Mouse (Mus musculus) thymus, postnatal 0 days (tissue): ENCODE data around the gene Nanos2. TPM values are rescaled to one million over a fixed set of nuclear protein-coding genes. Genes with fewer than 3 reads are reported as not detected.
A peak's percentile ranks its signal among the peaks of the same experiment; 100 is the strongest.

Experiments used
- DNase-seq: peaks from one replicate; pipeline ENCODE4 v3.0.0-alpha.2; 2015; ENCODE audit warnings: low spot score
- polyA plus RNA-seq: library from polyadenylated mRNA; unstranded; fragments of >200 nt; fragmentation: Nextera tagmentation; extraction: Ambion mirVana; gene quantifications from 2 replicates; pipeline ENCODE4 v1.2.1, GENCODE M21; 2015

Nanos2 gene
- not detected in 2 replicates for polyA plus RNA-seq

DNA sequence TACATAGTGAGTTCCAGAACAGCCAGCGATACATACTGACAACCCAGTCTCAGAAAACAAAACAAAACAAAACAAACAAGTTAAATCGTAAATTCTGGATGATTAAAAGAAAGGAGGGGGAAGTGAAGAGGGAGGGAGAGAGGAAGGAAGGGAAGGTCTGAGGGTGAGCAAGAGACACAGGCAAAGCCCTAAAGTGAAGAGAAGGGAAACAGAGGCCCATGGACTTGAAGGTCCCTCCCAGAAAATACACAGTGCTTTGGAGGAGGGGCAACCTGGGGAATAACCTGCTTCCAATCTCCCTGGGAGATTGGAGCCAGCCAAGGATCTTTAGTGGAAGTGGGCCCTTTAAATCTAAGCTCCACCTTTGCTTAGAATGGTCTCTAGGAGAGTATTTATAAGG, at the start of gene Nanos2:
Nanos2 (plus strand) TSS at position 301 of the 400 bp plus-strand sequence.
- no peak for DNase-seq

DNA sequence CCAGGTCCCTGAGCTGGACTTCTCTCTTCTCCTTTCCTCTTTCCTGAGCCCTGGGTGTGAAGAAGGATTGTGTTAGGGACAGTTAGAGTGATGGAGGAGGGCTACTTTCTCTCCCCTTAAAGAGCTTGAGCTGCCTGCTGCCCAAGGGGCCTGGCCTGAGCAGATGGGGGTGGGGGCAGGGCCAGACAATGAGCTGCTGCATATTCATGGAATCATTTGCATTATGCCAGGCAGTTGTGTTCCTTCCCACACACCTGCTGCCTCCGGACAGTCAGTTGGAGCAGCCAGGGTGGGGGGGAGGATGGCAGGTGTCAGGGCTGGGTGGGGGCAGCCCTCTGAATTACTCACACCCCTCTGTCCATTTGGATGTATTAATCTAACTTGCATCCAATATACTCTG, 44.8 kb upstream of the Nanos2 start:
- DNase-seq = no peak

DNA sequence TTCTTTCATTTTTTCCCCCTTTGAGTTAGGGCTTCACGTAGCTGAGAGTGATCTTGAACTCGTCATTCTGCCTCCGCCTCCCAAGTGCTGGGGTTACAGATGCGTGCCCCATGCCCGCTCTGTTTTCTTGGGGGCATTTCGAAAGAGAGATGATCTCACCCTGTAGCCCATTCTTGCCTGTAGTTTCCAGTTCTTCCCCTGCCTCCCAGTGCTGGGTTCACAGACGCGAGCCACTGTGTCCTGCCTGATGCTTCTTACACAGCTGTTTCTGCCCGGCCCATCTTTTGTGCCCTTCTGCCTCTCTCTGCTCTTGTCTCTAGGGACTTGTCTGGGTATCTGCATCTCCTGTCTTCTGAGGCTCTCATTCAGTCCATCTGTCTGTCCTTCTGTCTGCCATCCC, 44.4 kb upstream of the Nanos2 start:
- no peak for DNase-seq

DNA sequence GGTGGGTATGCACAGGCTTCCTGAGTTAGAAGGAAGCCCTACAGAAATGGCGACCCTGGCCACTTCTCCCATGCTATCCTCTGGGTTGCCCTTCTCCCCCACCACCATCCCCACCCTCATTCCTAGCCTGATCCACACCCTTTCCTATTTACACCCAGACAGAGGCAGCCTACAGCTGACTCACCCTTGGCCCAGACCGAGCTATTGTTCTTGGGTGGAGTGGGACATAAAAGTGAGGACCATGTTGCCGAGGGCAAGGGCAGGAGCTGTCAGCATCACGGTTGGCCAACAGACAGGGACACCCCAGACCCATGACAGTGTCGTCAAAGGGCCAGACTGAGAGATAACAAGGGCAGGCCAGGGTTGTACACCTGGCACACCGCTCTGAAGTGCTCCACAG, 39.0 kb upstream of the Nanos2 start:
- DNase-seq = no peak

DNA sequence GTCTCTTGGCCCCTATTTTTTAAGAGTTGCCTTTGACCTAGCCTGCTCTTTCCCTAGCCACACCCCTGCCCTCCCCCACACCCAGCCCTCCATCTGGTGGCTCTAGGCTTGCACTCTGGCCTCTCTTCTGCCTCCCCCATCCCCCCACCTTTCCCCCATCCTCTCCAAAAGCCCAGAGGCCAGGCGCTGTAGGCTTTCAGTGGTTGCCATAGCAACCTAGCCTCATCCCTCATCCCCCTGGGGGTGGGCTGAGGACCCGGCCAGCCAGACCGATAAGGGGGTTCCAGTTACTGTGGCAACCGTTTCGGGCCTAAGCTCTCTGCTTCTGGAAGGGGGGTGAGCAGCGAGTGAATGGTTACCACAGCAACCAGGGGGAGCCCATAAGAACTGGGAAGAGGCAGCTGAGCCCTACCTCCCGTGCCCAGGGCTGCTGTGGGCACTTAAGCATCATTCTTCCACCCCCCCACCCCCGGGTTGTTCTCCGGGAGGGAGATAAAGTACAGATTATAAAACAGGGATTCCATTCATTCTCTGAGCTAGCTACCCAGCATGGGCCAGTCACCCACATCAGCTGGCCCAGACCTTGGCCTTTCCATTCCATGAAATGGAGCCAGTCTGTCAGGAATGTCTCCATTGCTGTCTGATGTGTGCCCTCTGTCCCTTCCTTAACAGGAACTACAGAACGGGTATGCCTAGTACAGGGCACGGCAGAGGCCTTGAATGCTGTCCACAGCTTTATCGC, 37.2 kb upstream of the Nanos2 start:
- no peak for DNase-seq

DNA sequence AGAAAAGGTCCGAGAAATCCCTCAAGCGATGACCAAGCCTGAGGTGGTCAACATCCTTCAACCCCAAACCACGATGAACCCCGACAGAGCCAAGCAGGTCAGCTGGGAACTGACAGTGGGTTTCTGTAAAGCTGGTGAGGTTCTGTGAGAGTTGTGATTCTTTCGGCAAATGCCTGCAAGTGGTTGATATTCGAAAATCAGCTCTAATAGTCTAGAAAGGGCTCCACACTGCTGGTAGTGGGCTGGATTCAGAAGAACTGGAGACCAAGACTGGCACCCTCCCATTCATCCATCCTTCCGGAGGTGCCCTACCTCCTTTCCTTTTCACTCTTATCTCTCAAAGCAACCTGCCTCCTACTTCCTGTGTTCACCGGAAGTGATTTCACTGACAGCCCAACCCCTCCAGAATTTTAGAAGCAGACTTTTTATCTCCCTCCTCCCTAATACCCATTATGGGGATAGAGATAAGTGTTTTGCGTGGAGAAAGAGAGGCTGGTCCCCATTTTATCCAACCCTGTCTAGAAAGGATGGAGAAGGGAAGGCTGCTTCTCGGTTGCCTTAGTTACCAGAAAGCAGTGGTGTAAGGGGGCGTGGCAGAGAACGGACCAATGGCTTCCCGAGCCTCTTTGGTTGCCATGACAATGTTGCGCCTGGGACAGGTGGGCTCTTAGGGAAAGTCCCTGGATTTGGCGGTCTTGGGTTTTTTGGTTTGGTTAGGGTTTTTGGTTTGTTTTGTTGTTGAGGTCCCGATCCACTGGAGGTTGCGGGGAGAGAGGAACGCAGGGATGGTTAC, 36.5 kb upstream of the Nanos2 start:
- no peak for DNase-seq

DNA sequence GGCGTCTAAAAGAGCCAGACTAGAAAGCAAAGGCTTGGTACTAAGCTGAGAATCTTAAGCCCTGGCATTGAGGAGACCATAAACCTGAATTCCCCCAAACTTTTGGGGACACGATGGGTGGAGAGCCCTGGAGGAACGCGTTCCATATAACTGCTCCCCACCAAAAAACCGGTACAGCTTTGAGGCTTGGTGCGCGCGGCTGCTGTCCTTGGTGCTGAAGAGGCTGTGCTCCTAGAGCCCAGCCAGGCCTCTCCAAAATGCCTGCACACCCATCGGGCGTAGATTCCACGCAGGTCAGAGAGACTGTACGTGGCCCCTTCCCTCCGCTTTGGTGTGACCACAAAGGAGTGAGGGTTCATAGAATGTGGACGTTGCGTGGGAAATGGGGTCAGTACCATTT, 35.8 kb upstream of the Nanos2 start:
- DNase-seq = peak; percentile 43

DNA sequence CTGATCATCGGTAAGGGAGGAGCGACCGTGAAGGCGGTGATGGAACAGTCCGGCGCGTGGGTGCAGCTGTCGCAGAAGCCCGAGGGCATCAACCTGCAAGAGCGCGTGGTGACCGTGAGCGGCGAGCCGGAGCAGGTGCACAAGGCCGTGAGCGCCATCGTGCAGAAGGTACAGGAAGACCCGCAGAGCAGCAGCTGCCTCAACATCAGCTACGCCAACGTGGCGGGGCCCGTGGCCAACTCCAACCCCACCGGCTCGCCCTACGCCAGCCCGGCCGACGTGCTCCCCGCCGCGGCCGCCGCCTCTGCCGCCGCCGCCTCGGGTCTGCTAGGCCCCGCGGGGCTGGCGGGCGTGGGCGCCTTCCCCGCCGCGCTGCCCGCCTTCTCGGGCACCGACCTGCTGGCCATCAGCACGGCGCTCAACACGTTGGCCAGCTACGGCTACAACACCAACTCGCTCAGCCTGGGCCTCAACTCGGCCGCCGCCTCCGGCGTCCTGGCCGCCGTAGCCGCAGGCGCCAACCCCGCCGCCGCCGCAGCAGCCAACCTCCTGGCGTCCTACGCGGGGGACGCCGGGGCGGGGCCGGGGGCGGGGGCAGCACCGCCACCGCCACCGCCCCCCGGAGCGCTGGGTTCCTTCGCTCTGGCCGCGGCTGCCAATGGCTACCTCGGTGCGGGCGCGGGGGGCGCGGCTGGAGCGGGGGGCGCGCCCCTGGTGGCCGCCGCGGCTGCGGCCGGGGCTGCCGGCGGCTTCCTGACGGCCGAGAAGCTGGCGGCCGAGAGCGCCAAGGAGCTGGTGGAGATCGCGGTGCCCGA, 29.4 kb upstream of the Nanos2 start:
- DNase-seq = no peak

DNA sequence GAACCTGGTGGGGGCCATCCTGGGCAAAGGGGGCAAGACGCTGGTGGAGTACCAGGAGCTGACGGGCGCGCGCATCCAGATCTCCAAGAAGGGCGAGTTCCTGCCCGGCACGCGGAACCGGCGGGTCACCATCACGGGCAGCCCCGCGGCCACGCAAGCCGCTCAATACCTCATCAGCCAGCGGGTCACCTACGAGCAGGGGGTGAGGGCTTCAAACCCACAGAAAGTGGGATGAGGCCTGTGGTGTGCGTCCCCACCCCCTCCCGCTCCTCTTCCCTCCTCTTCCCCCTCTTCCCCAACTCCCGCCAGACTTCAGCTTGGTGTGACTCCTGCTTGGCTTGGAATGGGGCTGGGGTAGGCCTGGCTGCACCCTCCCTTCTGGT, 28.8 kb upstream of the Nanos2 start:
- DNase-seq = no peak

DNA sequence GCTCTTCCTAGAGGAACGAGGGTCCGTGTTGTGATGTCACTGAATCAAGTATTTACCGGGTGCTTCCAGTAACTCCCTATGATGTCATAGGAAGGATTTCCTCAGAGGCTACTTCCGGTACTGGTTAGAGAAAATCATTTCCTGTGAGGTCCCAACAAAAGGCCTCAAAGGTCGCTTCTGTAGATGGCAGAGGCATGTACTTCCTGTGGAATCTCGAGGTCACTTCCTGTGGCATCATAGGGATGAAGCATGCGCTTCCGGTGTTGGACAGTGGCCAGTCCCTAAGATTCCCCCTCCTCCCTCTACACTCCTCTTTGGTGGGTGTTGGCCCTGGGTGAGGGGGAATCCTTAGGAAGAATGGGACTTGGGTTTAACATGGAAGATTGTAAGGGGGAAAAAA, 27.8 kb upstream of the Nanos2 start:
- DNase-seq = no peak

DNA sequence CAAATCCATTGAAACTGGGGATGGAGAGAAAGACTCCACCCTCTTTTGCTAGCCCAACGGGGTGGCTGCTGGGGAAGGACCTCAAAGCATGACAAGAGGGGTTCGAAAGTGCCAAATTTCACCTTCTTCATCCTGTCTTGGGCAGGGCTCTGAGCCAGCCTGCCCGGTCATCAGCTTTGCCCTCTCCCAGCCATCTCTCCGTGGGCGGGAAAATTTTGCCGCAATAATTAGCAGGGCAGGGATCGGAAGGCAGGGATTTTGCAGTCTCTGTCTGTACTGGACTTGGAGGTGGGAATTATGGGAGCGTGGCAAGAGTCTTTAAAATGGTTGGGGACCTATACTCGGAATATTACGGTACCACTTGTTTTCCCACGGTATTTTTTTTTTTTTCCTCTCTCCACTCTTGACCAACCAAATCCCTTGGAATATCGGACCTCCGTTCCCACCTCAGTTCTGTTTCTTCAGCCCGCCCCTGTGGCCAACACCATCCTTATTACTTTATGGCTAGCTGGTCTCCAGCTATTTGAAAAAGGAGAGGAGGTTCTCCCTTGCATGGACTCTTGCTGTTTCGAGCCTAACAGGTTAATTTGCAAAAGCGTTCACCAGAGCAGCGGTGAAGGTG, 24.9 kb upstream of the Nanos2 start:
- DNase-seq = no peak

DNA sequence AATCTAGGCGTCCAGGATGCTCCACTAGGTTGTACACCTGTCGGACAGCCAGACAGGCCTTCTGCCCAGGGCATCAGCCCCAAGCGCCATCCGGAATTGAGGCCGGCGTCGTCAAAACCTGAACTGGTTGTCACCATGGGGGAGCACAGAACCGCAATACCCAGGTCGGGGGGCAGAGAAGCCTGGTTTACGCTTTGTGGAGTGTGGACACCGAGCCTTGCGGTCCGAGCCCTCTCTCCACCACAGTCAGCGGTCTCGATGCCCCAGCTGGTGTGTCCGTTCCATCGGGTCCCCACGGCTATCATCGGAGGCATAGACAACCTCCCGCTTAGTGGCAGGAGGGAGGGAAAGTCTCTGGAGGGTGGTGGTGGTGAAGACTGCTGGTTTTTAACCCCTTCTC, 24.4 kb upstream of the Nanos2 start:
- DNase-seq = no peak

DNA sequence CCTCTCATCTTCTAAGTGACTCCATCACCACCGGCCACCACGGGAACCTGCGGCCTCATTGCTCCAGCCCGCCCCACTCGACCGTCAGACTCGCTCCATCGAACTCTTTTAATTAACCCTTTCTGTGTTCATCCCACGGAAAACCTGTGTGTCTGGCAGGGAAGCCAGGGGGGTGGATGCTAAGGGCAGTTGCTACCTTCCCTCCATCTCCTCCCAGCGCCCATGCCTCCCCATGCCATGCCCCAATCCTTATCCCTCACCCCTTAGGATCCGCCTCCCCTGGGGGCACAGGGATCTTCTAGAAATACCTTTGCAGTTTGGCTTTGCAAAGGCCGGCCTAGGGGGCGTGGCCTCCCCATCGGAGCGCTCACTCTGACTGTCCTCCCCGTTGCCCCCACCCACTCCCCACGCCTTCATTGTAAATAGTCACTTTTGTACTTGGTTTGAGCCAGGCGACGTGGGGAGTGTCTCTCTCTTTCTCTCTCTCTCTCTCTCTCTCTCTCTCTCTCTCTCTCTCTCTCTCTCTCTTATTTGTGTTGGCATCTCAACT, 23.8 kb upstream of the Nanos2 start:
- no peak for DNase-seq

DNA sequence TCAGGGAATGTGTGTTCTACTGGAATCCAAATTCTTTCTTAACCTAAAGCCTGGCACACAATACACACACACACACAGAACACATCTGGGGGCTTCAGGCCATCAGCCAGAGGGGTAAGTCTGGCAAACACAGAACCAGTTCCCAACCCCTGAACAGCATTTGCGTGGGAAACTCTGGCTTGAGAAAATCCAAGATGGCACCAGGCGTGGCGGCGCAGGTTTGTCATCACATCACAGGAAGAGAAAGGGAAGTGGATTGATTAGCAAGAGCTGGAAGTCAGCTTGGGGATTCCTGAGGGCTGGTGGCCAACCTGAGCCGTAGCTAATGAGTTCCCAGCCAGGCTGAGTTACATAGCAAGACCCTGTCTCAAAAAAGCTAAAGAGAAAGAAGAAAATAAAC, 21.9 kb upstream of the Nanos2 start:
- DNase-seq = no peak

DNA sequence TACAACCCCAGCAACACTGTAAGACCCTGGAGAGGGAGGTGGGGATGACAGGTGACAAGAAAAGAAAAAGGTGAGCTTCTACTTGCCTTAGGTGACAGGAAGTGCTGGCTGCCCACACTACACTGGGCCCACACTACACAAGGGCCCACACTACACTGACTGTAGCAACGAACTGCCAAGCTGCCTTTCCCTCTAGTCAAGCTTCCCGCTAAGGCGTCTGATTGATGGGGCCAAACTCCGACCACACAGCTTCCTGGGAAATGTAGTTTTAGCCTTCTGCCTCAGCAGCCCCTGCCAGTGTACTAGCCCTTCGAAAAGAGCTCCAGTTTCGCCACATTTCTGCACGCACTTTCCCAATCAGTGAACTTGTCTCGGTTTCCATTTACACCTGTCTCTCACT, 19.6 kb upstream of the Nanos2 start:
- no peak for DNase-seq

DNA sequence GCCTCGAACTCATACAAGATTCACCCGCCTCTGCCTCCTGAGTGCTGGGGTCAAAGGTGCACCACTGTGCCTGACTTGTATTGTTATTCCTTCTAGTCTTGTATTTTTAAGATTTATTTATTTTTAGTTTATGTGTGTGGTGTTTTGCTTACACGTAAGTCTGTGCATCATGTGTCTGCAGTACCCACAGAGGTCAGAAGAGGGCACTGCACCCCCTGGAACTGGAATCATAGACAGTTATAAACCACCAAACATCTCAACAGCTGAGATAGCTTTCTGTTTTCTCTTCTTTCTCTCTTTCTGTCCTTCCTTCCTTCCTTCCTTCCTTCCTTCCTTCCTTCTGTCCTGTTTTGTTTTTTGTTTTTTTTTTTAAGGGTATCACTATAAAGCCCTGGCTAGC, 16.2 kb upstream of the Nanos2 start:
- no peak for DNase-seq

DNA sequence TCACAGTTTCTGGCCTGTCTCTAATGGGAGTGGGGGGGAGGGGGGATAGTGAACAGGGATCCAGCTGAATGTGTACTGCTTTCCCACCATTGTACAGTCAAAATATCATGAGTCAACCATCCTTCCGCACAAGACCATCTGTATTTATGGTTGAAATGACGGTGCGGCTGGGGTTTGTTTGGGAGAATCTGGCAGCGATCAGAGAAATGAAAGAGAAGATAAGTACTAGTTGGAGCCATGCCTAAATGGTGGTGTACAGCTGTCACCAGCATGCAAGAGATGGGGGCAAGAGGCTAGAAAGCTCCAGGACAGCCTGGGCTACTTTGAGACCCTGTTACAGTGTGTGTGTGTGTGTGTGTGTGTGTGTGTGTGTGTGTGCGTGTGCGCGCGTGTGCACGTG, 8.8 kb upstream of the Nanos2 start:
- DNase-seq = no peak

DNA sequence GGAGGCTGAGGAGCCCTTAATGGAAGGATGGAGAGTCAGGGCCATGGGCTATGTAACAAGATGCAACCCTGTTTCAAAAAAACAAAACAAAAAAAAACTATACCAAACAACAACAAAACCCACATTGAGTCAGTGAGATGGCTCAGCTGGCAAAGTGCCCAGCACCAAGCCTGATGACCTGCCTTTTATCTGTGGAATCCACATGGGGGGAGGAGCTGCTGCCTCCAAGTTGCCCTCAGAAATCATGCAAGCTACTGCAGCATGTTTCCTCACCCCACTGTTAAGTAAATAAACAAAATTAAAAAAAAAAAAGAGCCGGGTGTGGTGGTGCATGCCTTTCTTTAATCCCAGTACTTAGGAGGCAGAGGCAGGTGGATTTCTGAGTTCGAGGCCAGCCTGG, 697 bp upstream of the Nanos2 start:
- DNase-seq = no peak

DNA sequence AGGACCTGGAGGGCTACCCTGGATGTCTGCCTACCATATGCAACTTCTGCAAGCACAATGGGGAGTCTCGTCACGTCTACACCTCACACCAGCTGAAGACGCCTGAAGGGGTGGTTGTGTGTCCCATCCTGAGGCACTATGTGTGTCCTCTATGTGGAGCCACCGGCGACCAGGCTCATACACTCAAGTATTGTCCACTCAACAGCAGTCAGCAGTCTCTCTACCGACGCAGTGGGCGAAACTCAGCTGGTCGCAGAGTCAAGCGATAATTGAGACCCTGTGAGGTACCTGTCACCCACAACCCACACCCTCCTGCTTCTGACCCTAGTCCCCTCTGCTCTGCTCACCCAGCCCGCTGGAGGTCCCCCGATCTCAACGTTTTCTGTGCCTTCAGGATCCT, 547 bp downstream of the Nanos2 start:
- no peak for DNase-seq

DNA sequence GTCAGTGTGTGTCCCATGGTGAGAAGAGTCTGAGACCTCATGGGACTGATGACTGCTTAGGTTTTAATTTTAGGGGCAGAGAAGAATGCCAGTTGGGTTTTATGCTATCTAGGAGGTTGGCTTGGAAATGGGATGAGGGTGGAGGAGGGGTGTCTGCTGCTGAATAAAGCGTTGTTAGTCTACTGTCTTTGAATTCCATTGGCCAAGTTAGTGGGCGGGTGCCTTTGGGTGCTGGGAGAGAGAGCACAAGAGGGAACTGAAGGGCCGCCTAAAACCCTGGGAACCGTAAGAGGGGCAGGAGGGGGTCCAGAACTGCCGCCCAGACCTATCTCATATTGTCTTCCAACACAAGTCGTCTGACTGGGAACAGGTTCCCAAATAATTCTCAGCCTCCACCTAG, 1.6 kb downstream of the Nanos2 start:
- no peak for DNase-seq

DNA sequence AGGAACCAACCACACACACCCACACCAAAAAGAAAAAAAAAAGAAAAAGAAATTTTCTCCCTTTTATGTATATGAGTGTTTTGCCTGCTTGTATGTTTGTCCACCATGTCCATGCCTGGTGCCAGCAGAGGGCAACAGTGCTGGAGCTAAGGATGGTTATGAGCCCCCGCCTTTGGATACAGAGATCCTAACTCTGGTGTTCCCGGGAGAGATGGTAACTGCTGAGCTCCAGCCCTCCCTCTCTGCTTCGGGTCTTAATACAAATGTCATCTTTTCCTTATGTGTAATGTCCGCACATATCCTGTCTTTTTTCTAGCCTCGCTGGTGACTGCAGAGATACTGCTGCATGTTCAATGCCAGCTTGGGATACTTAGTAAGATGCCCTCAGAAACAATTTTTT, 2.8 kb downstream of the Nanos2 start:
- DNase-seq = no peak
